Mouse (Mus musculus) lung, postnatal 0 days (tissue): Measurements from ENCODE around the gene Aqp9.

ENCODE experiments used
- CTCF ChIP-seq: IDR thresholded peaks from 2 replicates; pipeline ENCODE4 v1.5.1; 2016; ENCODE audit warnings: antibody characterized with exemption, mild to moderate bottlenecking
- EP300 ChIP-seq: IDR thresholded peaks from 2 replicates; pipeline ENCODE4 v1.6.1; 2016; ENCODE audit warnings: antibody characterized with exemption, mild to moderate bottlenecking, control low read depth

DNA sequence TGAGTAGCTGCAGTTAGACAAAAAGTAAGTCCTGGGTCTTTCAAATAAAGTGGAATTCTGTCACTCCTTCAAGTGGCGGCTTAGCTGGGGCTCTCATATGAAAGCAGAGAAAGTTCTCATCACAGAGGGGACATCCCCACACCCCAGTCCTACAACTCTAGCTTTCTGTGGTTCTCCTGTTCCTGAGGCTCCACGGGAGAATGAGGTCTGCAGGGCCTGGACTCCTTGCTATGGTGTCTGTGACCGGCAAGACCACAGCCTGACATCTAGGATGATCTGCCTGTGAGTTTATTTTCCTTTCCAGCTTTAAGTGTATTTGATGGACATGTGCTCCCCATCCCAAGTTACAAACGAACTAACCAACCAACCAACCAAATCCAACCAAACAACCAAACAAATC, 105.5 kb downstream of the Aqp9 start:
- TF ChIP-seq EP300 (no peak), CTCF (no peak)
